Mouse (Mus musculus) MEL (cell line): ENCODE measurements around the gene Ncapd2. TPM values are rescaled to one million over a fixed set of nuclear protein-coding genes. Genes with fewer than 3 reads are reported as not detected.
A peak's percentile ranks its signal among the peaks of the same experiment; 100 is the strongest.

Source experiments
- DNase-seq: peaks from one replicate; pipeline ENCODE4 v3.0.0; 2011; ENCODE audit warnings: low read depth, low spot score
- H3K27ac ChIP-seq: 2 replicates; pipeline ENCODE4 v1.5.1; 2012; ENCODE audit warnings: low read depth, mild to moderate bottlenecking, control low read depth, low read length, moderate library complexity; ENCODE audit not compliant: control insufficient read depth
- H3K27me3 ChIP-seq, 2 experiments: fragments of 150-350 bp in 1 of 2; sonication (generic) in 1 of 2; 2 replicates each; pipeline ENCODE4 v1.6.1; 2012; ENCODE audit warnings: low read length in 2 of 2, mild to moderate bottlenecking in 2 of 2, improper control_type of control experiment in 1 of 2, moderate library complexity in 1 of 2; ENCODE audit not compliant: insufficient read depth in 2 of 2, control insufficient read depth in 1 of 2
- H3K36me3 ChIP-seq, 2 experiments: 2 replicates each; pipeline ENCODE4 v1.6.1; 2012 to 2014; ENCODE audit warnings: low read length in 2 of 2, improper control_type of control experiment in 1 of 2, inconsistent platforms in 1 of 2, mild to moderate bottlenecking in 1 of 2; ENCODE audit not compliant: insufficient read depth in 2 of 2, control insufficient read depth in 1 of 2
- H3K4me1 ChIP-seq, 2 experiments: fragments of 150-350 bp in 1 of 2; sonication (generic) in 1 of 2; 2 replicates each; pipeline ENCODE4 v1.6.1; 2012; ENCODE audit warnings: low read length in 2 of 2, improper control_type of control experiment in 1 of 2, mild to moderate bottlenecking in 1 of 2; ENCODE audit not compliant: insufficient read depth in 2 of 2, control insufficient read depth in 1 of 2
- H3K4me3 ChIP-seq, 2 experiments: fragments of 150-350 bp in 1 of 2; sonication (generic) in 1 of 2; 2 replicates each; pipeline ENCODE4 v1.5.1; 2012; ENCODE audit warnings: low read depth in 2 of 2, low read length in 2 of 2, mild to moderate bottlenecking in 2 of 2, moderate library complexity in 2 of 2, control low read depth in 1 of 2, improper control_type of control experiment in 1 of 2; ENCODE audit not compliant: control insufficient read depth in 1 of 2, insufficient read depth in 1 of 2
- H3K79me2 ChIP-seq: 2 replicates; pipeline ENCODE4 v1.6.1; 2012; ENCODE audit warnings: mild to moderate bottlenecking, low read length, moderate library complexity; ENCODE audit not compliant: control insufficient read depth, poor library complexity, insufficient read depth
- H3K9ac ChIP-seq: 2 replicates; pipeline ENCODE4 v1.6.1; 2012; ENCODE audit warnings: low read depth, mild to moderate bottlenecking, control low read depth, low read length, moderate library complexity; ENCODE audit not compliant: control insufficient read depth, poor library complexity, severe bottlenecking
- H3K9me3 ChIP-seq: fragments of 150-350 bp; sonication (generic); replicated peaks from 2 replicates; pipeline ENCODE4 v1.6.1; 2012; ENCODE audit warnings: mild to moderate bottlenecking, low read length, improper control_type of control experiment, moderate library complexity; ENCODE audit not compliant: insufficient read depth
- CHD1 ChIP-seq: IDR thresholded peaks from 2 replicates; pipeline ENCODE4 v1.6.1; 2012; ENCODE audit warnings: low read depth, mild to moderate bottlenecking, inconsistent platforms, low read length, improper control_type of control experiment
- E2F4 ChIP-seq: IDR thresholded peaks from 2 replicates; pipeline ENCODE4 v1.6.1; 2011; ENCODE audit warnings: low read depth, low read length, improper control_type of control experiment, borderline replicate concordance
- ELF1 ChIP-seq: IDR thresholded peaks from 2 replicates; pipeline ENCODE4 v1.6.1; 2014; ENCODE audit warnings: low read depth, mild to moderate bottlenecking, inconsistent platforms, low read length, improper control_type of control experiment, moderate library complexity
- MXI1 ChIP-seq: IDR thresholded peaks from 2 replicates; pipeline ENCODE4 v1.6.1; 2011; ENCODE audit warnings: mild to moderate bottlenecking, low read depth, low read length, improper control_type of control experiment
- MYC ChIP-seq: IDR thresholded peaks from 2 replicates; pipeline ENCODE4 v1.6.1; 2011; ENCODE audit warnings: low read depth, mild to moderate bottlenecking, low read length, improper control_type of control experiment, moderate library complexity
- NRF1 ChIP-seq: IDR thresholded peaks from 2 replicates; pipeline ENCODE4 v1.6.1; 2014; ENCODE audit warnings: low read depth, mild to moderate bottlenecking, inconsistent platforms, low read length, improper control_type of control experiment, moderate library complexity; ENCODE audit not compliant: poor library complexity, insufficient read depth, severe bottlenecking
- POLR2A ChIP-seq, 2 experiments: IDR thresholded peaks; 2 replicates each; pipeline ENCODE4 v1.6.1; 2011 to 2012; ENCODE audit warnings: low read length in 2 of 2, mild to moderate bottlenecking in 2 of 2, control low read depth in 1 of 2, improper control_type of control experiment in 1 of 2, low read depth in 1 of 2, moderate library complexity in 1 of 2; ENCODE audit not compliant: control insufficient read depth in 1 of 2, insufficient read depth in 1 of 2, poor library complexity in 1 of 2
- UBTF ChIP-seq: IDR thresholded peaks from 2 replicates; pipeline ENCODE4 v1.6.1; 2012; ENCODE audit warnings: low read depth, mild to moderate bottlenecking, inconsistent platforms, low read length, improper control_type of control experiment, moderate library complexity, borderline replicate concordance; ENCODE audit not compliant: insufficient read depth
- USF1 ChIP-seq: IDR thresholded peaks from 2 replicates; pipeline ENCODE4 v1.6.1; 2014; ENCODE audit warnings: low read depth, mild to moderate bottlenecking, inconsistent platforms, low read length, improper control_type of control experiment, moderate library complexity
- USF2 ChIP-seq, 2 experiments: IDR thresholded peaks; 2 replicates each; pipeline ENCODE4 v1.6.1; 2011 to 2012; ENCODE audit warnings: improper control_type of control experiment in 2 of 2, low read length in 2 of 2, borderline replicate concordance in 1 of 2, inconsistent platforms in 1 of 2, low read depth in 1 of 2, mild to moderate bottlenecking in 1 of 2; ENCODE audit not compliant: insufficient read depth in 1 of 2
- ZKSCAN1 ChIP-seq: IDR thresholded peaks from 2 replicates; pipeline ENCODE4 v1.6.1; 2012; ENCODE audit warnings: low read depth, mild to moderate bottlenecking, inconsistent platforms, low read length, improper control_type of control experiment, moderate library complexity
- polyA plus RNA-seq, 2 experiments: library from polyadenylated mRNA; stranded (reverse) in 1 of 2; unstranded in 1 of 2; fragments of >175 nt in 1 of 2; fragments of >200 nt in 1 of 2; gene quantifications; 2 replicates each; pipeline versions ENCODE4 v1.2.1 to v1.2.4; 2012; ENCODE audit warnings: low replicate concordance in 2 of 2, low read depth in 1 of 2; ENCODE audit not compliant: insufficient read length in 2 of 2, insufficient read depth in 1 of 2, missing spikeins in 1 of 2
- total RNA-seq: library from RNA; depleted of rRNA; stranded (reverse); fragments of 300-350 nt; gene quantifications from 2 replicates; pipeline ENCODE4 v1.2.3, GENCODE M21; 2012

The Ncapd2 gene
- total and polyA plus RNA-seq, 3 experiments = 86.6 to 394 TPM; not detected in 1

- TF ChIP-seq MYC (no peak), USF1 (no peak), USF2 (IDR thresholded peaks at IDR 0.05; ENCODE audit: borderline replicate concordance in 1 of 2, insufficient read depth in 1 of 2, low read depth in 1 of 2, low read length in 2 of 2) (no peak), E2F4 (no peak), UBTF (no peak), NRF1 (no peak), MXI1 (no peak)
- TF ChIP-seq, all 39 proteins: peak for 0
- no peak overlapping the region for H3K27ac ChIP-seq
Measured at GRCm38 (mm10) chr6:125146148-125146547, 45.4 kb downstream of the Ncapd2 start.

DNA sequence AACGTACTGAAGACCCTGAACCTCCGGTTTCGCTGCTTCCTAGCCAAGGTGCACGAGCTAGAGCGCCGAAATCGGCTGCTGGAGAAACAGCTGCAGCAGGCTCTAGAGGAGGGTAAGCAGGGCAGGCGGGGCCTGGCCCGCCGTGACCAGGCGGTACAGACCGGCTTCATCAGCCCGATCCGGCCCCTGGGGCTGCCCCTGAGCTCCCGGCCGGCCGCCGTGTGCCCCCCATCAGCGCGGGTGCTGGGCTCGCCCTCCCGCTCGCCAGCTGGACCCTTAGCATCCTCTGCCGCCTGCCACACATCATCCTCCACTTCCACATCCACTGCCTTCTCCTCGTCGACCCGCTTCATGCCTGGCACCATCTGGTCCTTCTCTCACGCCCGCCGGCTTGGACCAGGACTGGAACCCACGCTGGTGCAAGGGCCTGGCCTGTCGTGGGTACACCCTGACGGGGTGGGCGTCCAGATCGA is 46.0 kb downstream of the Ncapd2 start:
- no peak for TF ChIP-seq MXI1
- no peak for TF ChIP-seq ELF1
- TF ChIP-seq CHD1 = no peak
- no peak for TF ChIP-seq ZKSCAN1
- DNase-seq = no peak
- Histone ChIP-seq H3K79me2 (peaks cover 2% of the 10 kb centered on the region; the same call in 1 of the 2 replicates), H3K9ac (no peak overlapping the region), H3K27ac (no peak overlapping the region), H3K9me3 (no peaks in the 10 kb centered on the region), H3K4me1 (0 out of 4 replicates have a peak, but pooled peaks cover 0 to 10% of the 10 kb centered on the region in 2 experiments), H3K36me3 (peaks cover 0 to 3% of the 10 kb centered on the region in 2 experiments; a peak in 2 of 4 replicates), H3K4me3 (no peak overlapping the region), H3K27me3 (no peaks in the 10 kb centered on the region)

More at GRCm38 (mm10) chr6:125146148-125146547, 45.4 kb downstream of the Ncapd2 start:
- Histone ChIP-seq H3K9ac (no peak overlapping the region), H3K36me3 (peaks cover 0 to 2% of the 10 kb centered on the region in 2 experiments; a peak in 3 of 4 replicates), H3K4me3 (no peak overlapping the region), H3K4me1 (peaks cover 0 to 13% of the 10 kb centered on the region in 2 experiments; a peak in 2 of 4 replicates), H3K79me2 (no peaks in the 10 kb centered on the region), H3K27me3 (no peaks in the 10 kb centered on the region), H3K9me3 (no peaks in the 10 kb centered on the region)
- no peak for DNase-seq

DNA sequence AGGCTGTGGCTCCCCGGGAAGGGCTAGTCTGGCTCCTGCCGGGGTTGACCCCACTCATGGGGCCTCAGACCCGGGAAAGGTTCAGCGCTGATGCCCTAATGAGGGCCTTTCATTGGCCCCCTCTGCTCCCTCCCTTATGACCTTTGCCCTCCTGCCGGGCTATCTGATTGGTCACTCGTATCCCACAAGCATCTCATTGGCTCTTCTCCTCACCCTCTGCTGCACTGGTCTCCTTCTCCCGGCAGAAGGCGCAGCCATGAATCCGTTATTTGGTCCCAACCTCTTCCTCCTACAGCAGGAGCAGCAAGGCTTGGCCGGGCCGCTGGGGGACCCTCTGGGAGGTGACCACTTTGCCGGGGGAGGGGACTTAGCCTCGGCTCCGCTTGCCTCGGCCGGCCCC is 46.5 kb downstream of the Ncapd2 start, which contains the start of gene Iffo1:
TSS of gene Iffo1 (plus strand) at position 241 of the 400 bp plus-strand sequence.
- TF ChIP-seq ZKSCAN1 = no peak
- peak in 1 of 2 experiments; percentile 39; a peak in 1 of 4 replicates for TF ChIP-seq POLR2A (IDR thresholded peaks at IDR 0.05; ENCODE audit: control insufficient read depth in 1 of 2, insufficient read depth in 1 of 2, low read depth in 1 of 2, low read length in 2 of 2, poor library complexity in 1 of 2)
- Histone ChIP-seq H3K9me3 (no peaks in the 10 kb centered on the region), H3K27me3 (no peaks in the 10 kb centered on the region), H3K9ac (no peak within 1 kb of the TSS), H3K79me2 (peaks cover 2% of the 10 kb centered on the region; the same call in 1 of the 2 replicates), H3K4me1 (0 out of 4 replicates have a peak, but pooled peaks cover 0 to 10% of the 10 kb centered on the region in 2 experiments), H3K27ac (no peak within 1 kb of the TSS), H3K4me3 (no peak within 1 kb of the TSS), H3K36me3 (peaks cover 0 to 5% of the 10 kb centered on the region in 2 experiments; a peak in 2 of 4 replicates)
- DNase-seq = no peak
